Mouse (Mus musculus) monocyte, adult 2 months (primary cell): ENCODE measurements around the gene Pde7b.

Experiments
- DNase-seq, 2 experiments: peaks; one replicate each; pipeline ENCODE4 v3.0.0; 2022; ENCODE audit warnings: low spot score in 2 of 2, low read depth in 1 of 2

Gene Pde7b

GRCm38 (mm10) chr10:20722651-20723520 lies 2.0 kb downstream of the Pde7b start:
- DNase-seq = no peak

GRCm38 (mm10) chr10:20719201-20719600 lies 5.7 kb downstream of the Pde7b start:
- no peak for DNase-seq

GRCm38 (mm10) chr10:20700633-20701032 lies 24.2 kb downstream of the Pde7b start:
- DNase-seq = no peak

GRCm38 (mm10) chr10:20699874-20700273 lies 25.0 kb downstream of the Pde7b start:
- DNase-seq = no peak

- DNase-seq = no peak
Measured at GRCm38 (mm10) chr10:20695637-20696036, 29.2 kb downstream of the Pde7b start.

GRCm38 (mm10) chr10:20690002-20690401 lies 34.9 kb downstream of the Pde7b start:
- no peak for DNase-seq

- DNase-seq = no peak
Measured at GRCm38 (mm10) chr10:20684151-20684550, 40.7 kb downstream of the Pde7b start.

GRCm38 (mm10) chr10:20680986-20681385 lies 43.9 kb downstream of the Pde7b start:
- DNase-seq = no peak

- DNase-seq = no peak
Measured at GRCm38 (mm10) chr10:20675321-20675720, 49.6 kb downstream of the Pde7b start.

- DNase-seq = no peak
Measured at GRCm38 (mm10) chr10:20673798-20674197, 51.1 kb downstream of the Pde7b start.

- no peak for DNase-seq
Measured at GRCm38 (mm10) chr10:20672591-20672990, 52.3 kb downstream of the Pde7b start.

- no peak for DNase-seq
Measured at GRCm38 (mm10) chr10:20671621-20672020, 53.3 kb downstream of the Pde7b start.

GRCm38 (mm10) chr10:20670541-20670940 lies 54.3 kb downstream of the Pde7b start:
- no peak for DNase-seq

GRCm38 (mm10) chr10:20669467-20669866 lies 55.4 kb downstream of the Pde7b start:
- no peak for DNase-seq

GRCm38 (mm10) chr10:20668577-20668976 lies 56.3 kb downstream of the Pde7b start:
- no peak for DNase-seq

- DNase-seq = no peak
Measured at GRCm38 (mm10) chr10:20666655-20667054, 58.2 kb downstream of the Pde7b start.

GRCm38 (mm10) chr10:20662951-20663350 lies 61.9 kb downstream of the Pde7b start:
- DNase-seq = peak in 1 of 2 experiments; percentile 24

- no peak for DNase-seq
Measured at GRCm38 (mm10) chr10:20661684-20662083, 63.2 kb downstream of the Pde7b start.

- DNase-seq = no peak
Measured at GRCm38 (mm10) chr10:20659718-20660117, 65.2 kb downstream of the Pde7b start.

GRCm38 (mm10) chr10:20659268-20659667 lies 65.6 kb downstream of the Pde7b start:
- no peak for DNase-seq

GRCm38 (mm10) chr10:20658716-20659115 lies 66.2 kb downstream of the Pde7b start:
- DNase-seq = no peak

- DNase-seq = no peak
Measured at GRCm38 (mm10) chr10:20657316-20658081, 67.4 kb downstream of the Pde7b start.
